Mouse (Mus musculus): ENCODE data around the gene Ogfod3. TPM values are rescaled to one million over a fixed set of nuclear protein-coding genes. Genes with fewer than 3 reads are reported as not detected.
A peak's percentile ranks its signal among the peaks of the same experiment; 100 is the strongest.

Gene Ogfod3
- polyA plus RNA-seq, 1 experiment from 2014 or later = 15.2 TPM

DNA sequence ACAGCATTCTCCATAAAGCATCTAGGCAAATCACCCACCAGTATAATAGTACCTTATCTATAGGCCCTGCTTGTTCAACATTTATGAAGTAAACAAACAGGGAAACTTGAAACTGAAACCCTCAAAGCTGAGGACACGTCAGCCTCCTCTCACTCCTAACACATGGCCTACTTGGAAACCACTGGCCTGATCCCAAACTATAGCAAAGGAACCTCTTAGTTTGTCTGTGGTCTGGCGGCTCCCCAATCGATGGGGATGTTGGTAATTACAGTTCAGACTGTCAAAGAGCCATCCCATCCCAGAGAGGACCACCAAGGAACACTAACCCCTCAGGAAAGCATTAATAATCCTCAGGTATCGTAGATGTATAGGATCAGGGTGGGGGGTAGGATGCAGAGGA lies 4.7 kb downstream of the Ogfod3 start:
- in situ Hi-C loops (cut with MboI; ENCODE audit: low pct_unique_long_range_greater_than_20kb) = loop anchor here (5.0 kb wide), 1 partner anchor 138 kb away; the partner anchor contains the start of gene Sectm1b
- POLR2A ChIA-PET = no interaction called here
- ATAC-seq = no peak
- CTCF ChIA-PET = no interaction called here
- no peaks in the 10 kb centered on the region for H3K27me3 ChIP-seq
- no peak for DNase-seq (ENCODE audit: low read depth, low spot score)
- TF ChIP-seq CTCF (IDR thresholded peaks at IDR 0.05) = no peak

- DNase-seq (ENCODE audit: low read depth, low spot score) (no peak), ATAC-seq (no peak)
- in situ Hi-C loops (cut with MboI; ENCODE audit: low pct_unique_long_range_greater_than_20kb) = no loop called here
- H3K27me3 ChIP-seq = no peaks in the 10 kb centered on the region
- POLR2A ChIA-PET = no interaction called here
- no peak for TF ChIP-seq CTCF (IDR thresholded peaks at IDR 0.05)
- CTCF ChIA-PET = no interaction called here
Observed at GRCm38 (mm10) chr11:121198622-121199021, 5.9 kb downstream of the Ogfod3 start.

- ATAC-seq (no peak), DNase-seq (ENCODE audit: low read depth, low spot score) (no peak)
- in situ Hi-C loops (cut with MboI; ENCODE audit: low pct_unique_long_range_greater_than_20kb) = no loop called here
- TF ChIP-seq CTCF (IDR thresholded peaks at IDR 0.05) = no peak
- POLR2A ChIA-PET = no interaction called here
- CTCF ChIA-PET = no interaction called here
- H3K27me3 ChIP-seq = no peaks in the 10 kb centered on the region
Observed at GRCm38 (mm10) chr11:121193415-121193814, 11.1 kb downstream of the Ogfod3 start.

DNA sequence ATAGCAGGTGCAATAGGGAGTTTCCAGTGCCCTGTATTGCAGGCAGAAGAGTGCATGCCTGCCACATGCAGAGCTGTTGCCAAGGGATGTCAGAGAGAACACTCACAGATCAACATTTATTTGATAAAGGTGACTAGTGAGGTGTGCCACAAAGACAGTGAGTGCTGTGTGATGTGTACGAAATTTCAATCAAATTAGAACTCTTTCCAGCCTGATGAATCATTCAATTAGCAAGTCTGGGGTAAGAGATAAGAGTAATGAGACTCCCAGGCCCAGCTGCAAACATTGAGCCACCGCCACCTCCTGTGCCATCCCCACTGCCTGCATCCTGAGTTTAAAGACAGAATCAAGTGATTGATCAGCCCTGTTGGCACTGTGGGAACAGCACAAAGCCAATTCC lies 11.8 kb downstream of the Ogfod3 start:
- H3K27me3 ChIP-seq = no peaks in the 10 kb centered on the region
- POLR2A ChIA-PET = no interaction called here
- no peak for TF ChIP-seq CTCF (IDR thresholded peaks at IDR 0.05)
- CTCF ChIA-PET = no interaction called here
- DNase-seq (ENCODE audit: low read depth, low spot score) (no peak), ATAC-seq (no peak)
- in situ Hi-C loops (cut with MboI; ENCODE audit: low pct_unique_long_range_greater_than_20kb) = no loop called here

DNA sequence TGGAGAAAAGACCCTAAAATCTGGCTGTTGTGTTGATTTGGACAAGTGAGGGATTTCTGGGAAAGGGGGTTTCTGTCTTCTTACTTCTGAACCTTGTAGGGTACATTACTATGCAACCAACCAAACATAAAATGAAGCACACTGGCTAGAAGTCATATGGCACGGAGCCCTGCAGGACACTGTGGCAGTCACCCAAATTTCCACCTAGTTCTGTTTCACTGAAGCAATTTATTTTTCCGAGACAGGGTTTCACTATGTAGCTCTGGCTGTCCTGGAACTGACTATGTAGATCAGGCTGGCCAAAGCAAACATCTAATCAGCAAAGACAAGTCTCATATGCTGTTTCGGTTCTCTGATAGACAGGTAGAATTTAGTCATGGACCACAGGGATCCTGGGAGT lies 14.8 kb downstream of the Ogfod3 start:
- no peak for ATAC-seq
- in situ Hi-C loops (cut with MboI; ENCODE audit: low pct_unique_long_range_greater_than_20kb) = no loop called here
- ChIA-PET POLR2A (no interaction called here), CTCF (no interaction called here)
- no peak for TF ChIP-seq CTCF (IDR thresholded peaks at IDR 0.05)
- no peaks in the 10 kb centered on the region for H3K27me3 ChIP-seq
- DNase-seq (ENCODE audit: low read depth, low spot score) = no peak

DNA sequence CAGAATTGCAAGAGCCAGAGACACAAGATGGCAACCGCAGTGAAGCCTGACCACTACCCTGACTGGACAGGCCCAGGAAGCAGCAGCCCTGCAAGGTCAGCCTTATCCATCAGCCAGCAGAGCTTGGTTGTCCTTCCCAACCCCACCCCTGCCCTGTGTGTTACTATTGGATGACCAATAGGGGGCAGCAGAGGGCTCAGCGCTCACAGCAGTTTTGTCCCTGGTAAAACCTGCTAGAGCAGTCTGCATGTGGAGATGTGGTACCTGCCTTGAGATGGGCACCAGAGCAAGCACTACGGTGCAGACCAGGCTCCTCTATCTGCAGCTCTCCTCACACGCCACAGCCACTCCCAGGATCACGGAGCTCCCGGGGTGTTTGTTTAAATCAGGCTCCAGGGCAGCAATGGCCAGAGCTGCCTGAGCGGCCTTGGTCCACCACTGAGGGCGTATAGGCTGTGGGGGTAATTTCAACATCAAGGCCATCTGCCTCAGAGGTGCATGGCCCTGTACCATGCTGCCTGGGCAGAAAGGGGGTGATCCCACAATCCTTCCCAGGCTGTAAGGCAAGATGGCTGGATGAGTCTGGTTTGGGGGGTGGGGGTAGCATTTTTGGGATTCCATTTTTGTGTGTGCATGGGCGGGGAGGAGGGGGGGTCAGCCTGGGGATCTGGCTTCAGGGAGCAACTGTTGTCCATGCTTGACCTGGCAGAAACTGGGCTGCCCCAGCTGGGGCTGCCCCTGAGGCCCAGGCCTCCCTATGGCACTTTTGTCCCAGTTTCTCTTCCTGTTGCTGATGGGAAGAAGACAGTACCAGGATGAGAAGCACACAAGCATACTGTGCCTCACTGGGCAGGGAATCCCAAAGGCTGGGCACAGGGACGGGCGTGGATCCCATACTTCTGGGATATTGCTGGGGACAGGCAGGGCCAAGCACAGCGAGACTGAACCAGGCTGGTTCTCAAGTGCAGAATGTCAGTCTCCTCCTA lies 27.9 kb downstream of the Ogfod3 start:
- CTCF ChIA-PET = interaction anchor here (0.6 to 1.4 kb wide), 8 partner anchors 9 to 120 kb away, joined by 3 to 6 read pairs (median 3); no protein-coding TSS in a partner anchor
- H3K27me3 ChIP-seq = no peaks in the 10 kb centered on the region
- in situ Hi-C loops (cut with MboI; ENCODE audit: low pct_unique_long_range_greater_than_20kb) = no loop called here
- POLR2A ChIA-PET = no interaction called here
- ATAC-seq (peak; percentile 47), DNase-seq (ENCODE audit: low read depth, low spot score) (peak; percentile 3)
- peak; percentile 77 for TF ChIP-seq CTCF (IDR thresholded peaks at IDR 0.05)

DNA sequence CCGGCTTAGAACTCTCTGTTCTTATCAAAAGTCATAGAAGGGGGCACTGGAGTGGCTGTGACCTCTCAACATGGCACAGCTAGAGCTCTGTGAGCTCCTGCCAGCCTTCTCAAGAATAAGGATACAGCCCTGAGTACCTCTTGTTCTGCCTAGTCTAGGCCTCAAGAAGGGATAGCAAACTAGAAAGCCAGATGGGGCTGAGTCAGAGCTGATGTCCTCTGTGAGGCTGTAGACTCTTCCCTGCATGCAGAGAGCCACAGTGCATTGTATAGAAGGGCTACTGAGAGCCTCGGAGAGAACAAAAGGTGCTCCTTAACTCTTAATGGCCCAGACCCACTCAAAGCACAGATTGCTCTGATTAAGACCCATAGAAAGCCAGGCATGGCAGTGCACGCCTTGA lies 30.3 kb downstream of the Ogfod3 start:
- H3K27me3 ChIP-seq = no peaks in the 10 kb centered on the region
- no peak for ATAC-seq
- ChIA-PET POLR2A (no interaction called here), CTCF (no interaction called here)
- DNase-seq (ENCODE audit: low read depth, low spot score) = no peak
- in situ Hi-C loops (cut with MboI; ENCODE audit: low pct_unique_long_range_greater_than_20kb) = no loop called here
- no peak for TF ChIP-seq CTCF (IDR thresholded peaks at IDR 0.05)

GRCm38 (mm10) chr11:121173203-121173602 lies 31.3 kb downstream of the Ogfod3 start:
- DNase-seq (ENCODE audit: low read depth, low spot score) (no peak), ATAC-seq (no peak)
- no peak for TF ChIP-seq CTCF (IDR thresholded peaks at IDR 0.05)
- no peaks in the 10 kb centered on the region for H3K27me3 ChIP-seq
- in situ Hi-C loops (cut with MboI; ENCODE audit: low pct_unique_long_range_greater_than_20kb) = no loop called here
- POLR2A ChIA-PET = no interaction called here
- CTCF ChIA-PET = no interaction called here

DNA sequence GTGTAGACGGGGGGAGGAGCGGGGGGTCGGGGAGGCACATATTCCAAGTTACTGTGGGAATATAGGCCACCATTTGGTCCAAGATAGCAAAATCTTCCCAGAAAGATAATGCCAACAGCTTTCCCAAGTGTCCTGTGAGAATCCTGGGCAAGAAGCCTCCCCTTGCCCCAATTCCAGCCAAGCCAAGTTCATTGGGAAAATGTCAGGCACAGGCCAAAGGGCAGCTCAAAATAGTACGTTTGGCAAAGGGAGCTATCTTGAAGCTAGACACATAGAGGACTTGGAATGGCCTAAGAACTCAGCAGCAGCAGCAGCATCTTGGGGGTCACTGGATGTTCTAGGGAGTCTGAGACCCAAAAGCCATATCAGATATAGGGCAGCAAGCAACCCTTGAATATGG lies 40.8 kb downstream of the Ogfod3 start:
- H3K27me3 ChIP-seq = peaks cover 2% of the 10 kb centered on the region
- in situ Hi-C loops (cut with MboI; ENCODE audit: low pct_unique_long_range_greater_than_20kb) = no loop called here
- ATAC-seq (no peak), DNase-seq (ENCODE audit: low read depth, low spot score) (no peak)
- CTCF ChIA-PET = no interaction called here
- no peak for TF ChIP-seq CTCF (IDR thresholded peaks at IDR 0.05)
- POLR2A ChIA-PET = no interaction called here

- TF ChIP-seq CTCF (IDR thresholded peaks at IDR 0.05) = no peak
- ATAC-seq (no peak), DNase-seq (ENCODE audit: low read depth, low spot score) (no peak)
- POLR2A ChIA-PET = no interaction called here
- in situ Hi-C loops (cut with MboI; ENCODE audit: low pct_unique_long_range_greater_than_20kb) = no loop called here
- CTCF ChIA-PET = no interaction called here
- peaks cover 11% of the 10 kb centered on the region for H3K27me3 ChIP-seq
Observed at GRCm38 (mm10) chr11:121160636-121161346, 43.7 kb downstream of the Ogfod3 start.

DNA sequence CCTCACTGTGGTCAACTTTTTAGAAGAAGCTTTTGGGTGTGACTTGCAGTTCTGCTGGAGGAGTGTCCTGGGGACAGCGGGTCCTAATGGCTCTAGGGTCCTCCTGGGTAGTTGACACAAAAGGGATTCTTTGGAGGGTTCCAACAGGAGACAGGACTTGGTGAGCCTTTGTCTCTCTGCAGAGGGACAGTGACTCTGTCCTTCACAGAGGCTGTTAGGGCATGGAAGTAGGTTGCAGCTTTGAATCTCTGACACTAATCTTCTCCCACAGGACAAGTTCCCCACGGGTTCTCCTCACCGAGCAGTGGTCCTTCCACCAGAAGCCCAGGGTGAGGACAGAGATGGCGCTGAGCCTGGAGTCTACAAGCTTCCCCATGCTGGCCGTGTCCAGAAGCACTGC lies 44.5 kb downstream of the Ogfod3 start, which contains the start of gene Uts2r:
Uts2r (plus strand) TSS at position 301 of the 400 bp plus-strand sequence.
- ChIA-PET POLR2A (no interaction called here), CTCF (no interaction called here)
- DNase-seq (ENCODE audit: low read depth, low spot score) (no peak), ATAC-seq (no peak)
- no peak for TF ChIP-seq CTCF (IDR thresholded peaks at IDR 0.05)
- in situ Hi-C loops (cut with MboI; ENCODE audit: low pct_unique_long_range_greater_than_20kb) = no loop called here
- peaks cover 11% of the 10 kb centered on the region for H3K27me3 ChIP-seq

All from Patski (cell line).